Mouse (Mus musculus) activated CD4-positive, CD25-positive, alpha-beta regulatory T cell, adult 4 months (primary cell): ENCODE measurements around the gene Amigo2. TPM values are rescaled to one million over a fixed set of nuclear protein-coding genes. Genes with fewer than 3 reads are reported as not detected.
"Not testable (repeated sequence)": the region's sequence is repeated elsewhere in the genome, so short reads cannot be mapped to it uniquely, and the experiment has no call there.

ENCODE experiments used
- ATAC-seq: one replicate; pipeline ENCODE4 v1.8.0; 2017
- polyA plus RNA-seq, 2 experiments: library from polyadenylated mRNA; unstranded; fragments of 100-300 nt; shearing (Covaris generic); gene quantifications; one replicate each; pipeline ENCODE4 v1.2.1; 2017

The Amigo2 gene
- polyA plus RNA-seq, 2 experiments from 2014 or later: 1.1 to 2.0 TPM

DNA sequence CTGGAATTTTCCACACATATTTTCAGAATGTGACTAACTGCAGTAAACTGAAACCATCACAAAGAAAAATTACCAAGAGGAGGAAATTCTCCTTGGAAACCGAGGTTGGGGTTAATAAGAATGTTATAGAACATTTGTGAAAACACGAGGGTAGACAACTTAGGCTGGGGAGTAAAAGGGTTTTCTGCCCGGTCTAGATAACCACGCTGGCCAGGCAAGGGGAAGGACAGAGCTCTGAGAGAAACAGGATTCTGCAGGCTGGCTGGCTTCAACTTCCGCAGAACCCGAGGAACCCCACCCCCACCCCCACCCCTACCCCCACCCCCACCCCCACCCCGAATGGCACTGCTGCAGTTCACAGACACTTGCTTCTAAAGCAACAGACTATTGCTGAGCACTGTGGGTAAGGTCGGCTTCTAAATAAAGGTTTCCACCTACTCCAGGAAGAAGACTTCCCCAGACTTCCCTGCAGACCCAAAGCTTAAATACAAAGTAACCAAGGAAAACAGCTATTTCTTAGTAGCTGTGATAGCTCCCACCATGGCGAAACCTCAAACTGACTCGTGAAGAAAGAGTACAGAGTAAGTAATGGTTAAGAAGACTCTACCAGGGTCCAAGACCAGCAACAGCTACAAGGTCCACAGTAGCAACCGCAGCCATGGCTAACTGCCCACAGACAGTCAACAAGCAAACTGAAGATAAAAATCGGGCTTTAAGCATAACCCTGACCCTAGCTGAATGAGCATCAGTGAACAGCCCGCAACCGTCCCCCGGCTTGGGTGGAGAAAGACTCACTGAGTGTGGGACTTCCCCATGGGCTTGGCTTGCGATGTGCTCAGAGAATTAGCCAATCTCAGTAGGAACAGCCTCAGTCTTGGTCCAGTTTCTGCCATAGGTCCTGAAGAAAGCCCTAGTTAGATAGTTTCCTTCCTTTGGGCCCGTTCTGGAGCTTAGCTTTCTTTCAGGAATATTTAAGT lies 34.3 kb downstream of the Amigo2 start:
- ATAC-seq: peak; percentile 88

DNA sequence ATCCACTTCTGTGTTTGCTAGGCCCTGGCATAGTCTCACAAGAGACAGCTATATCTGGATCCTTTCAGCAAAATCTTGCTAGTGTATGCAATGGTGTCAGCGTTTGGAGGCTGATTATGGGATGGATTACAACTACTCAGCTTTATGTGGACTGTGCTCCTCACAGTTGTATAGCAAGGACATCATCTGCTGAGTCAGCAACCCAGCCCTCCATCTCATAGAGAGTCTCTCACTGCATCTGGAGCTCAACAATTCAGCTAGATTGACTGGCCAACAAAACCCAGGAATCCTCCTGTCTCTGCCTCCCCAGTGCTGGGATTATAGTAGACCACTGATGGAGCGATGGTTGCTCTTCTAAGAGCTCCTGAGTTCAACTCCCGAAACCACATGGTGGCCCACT lies 37.3 kb downstream of the Amigo2 start:
- not testable (repeated sequence) for ATAC-seq

DNA sequence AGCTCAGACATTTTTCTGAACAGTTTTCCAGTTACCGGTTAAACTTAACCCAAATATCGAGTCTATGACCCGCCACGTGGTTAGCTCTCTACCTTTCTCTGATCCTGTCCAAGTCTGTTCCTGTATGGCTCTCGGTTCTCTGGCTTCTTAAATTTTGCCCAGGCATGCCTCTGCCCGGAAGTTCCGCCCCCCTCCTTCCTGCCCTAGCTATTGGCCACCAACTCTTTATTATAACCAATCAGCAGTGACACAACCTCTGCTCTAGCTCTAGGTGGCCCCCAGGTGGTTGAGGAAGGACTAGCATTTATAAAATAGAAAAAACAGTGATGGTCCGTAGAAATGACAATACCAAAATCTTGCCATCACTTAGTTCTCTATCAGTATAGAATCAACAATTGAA lies 40.6 kb downstream of the Amigo2 start:
- no peak for ATAC-seq

DNA sequence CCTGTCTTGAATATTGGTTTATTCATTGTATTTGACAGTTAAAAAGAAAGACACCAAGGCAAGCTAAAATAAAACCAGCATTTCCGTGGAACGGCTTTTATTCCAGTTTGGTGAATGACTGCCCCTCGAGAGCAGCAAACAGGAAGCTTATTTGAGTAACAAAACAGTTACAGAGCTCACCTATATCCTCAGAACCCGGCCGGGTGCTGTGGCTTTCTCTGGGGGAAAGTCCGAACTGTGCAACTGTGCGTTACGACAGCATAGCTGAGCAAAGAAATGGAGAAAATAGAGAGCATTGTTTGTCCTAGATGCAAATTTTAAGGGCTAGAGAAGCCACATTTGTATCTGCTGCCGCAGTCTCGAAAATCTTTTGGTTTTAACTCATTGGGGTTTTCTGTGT lies 41.3 kb downstream of the Amigo2 start:
- no peak for ATAC-seq

DNA sequence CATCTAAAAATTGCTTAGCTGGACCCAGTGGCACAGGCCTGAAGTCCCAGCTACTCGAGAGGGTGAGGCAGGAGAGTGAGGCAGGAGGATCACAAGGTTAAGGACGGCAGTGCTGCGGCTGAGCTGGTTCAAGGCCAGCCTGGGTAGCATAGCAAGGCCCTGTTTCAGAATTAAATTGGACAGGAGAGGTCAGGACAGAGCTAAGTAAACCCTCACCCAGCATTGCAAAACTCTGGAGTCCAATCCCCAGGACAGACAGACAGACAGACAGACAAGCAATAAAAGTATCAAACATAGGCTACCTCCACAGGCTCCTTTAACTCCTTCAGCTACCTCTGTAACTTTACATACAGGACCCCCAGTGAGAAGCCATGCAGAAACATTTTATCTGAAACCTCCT lies 42.2 kb downstream of the Amigo2 start:
- ATAC-seq: no peak

DNA sequence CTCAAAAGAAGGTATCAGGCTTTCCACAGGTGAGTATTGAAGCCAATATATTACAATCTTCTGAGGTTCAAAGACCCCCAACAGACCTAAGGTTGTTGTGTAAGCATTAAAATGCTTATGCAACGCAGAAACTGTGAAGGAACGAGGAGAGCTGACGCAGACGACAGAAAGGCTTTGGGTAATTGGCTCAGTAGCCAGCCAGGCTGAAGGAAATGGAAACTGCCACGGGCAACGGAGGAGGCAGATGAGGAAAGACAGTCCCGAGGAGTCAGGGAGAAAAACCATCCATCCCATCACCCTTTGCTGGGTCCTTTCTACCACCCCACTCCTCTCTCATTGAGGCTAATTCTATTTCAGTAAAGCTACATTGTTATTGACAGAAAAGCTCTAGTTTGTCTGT lies 50.4 kb downstream of the Amigo2 start:
- ATAC-seq: no peak

DNA sequence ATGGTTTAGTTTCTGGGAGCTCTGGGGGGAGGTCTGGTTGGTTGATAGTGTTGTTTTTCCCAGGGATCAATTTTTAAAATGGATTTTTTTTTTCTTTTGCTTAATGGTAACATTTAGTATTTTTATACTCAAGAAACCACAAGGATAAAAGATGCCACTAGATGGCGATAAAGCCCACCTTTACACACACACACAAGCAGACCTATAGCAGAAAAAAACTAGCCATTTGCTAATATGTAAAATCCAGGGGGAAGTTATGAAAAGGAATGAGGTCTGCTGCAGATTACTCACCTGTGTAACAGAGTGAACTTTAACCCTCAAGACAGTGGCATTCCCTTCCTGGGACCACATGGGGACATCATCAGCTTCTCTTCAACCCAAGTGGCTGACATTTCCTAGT lies 51.5 kb downstream of the Amigo2 start:
- ATAC-seq: peak; percentile 46

Other genes starting within 250 kb of the Amigo2 start
- not detected for gene Slc38a4, start 191.3 kb downstream of the Amigo2 start, polyA plus RNA-seq
- 10 to 100 TPM; 55.6 to 62.1 TPM for gene Pced1b, start 180 bp downstream of the Amigo2 start, polyA plus RNA-seq